16 mouse cellular contexts compared by ENCODE assay signal in the genomic region with DNA sequence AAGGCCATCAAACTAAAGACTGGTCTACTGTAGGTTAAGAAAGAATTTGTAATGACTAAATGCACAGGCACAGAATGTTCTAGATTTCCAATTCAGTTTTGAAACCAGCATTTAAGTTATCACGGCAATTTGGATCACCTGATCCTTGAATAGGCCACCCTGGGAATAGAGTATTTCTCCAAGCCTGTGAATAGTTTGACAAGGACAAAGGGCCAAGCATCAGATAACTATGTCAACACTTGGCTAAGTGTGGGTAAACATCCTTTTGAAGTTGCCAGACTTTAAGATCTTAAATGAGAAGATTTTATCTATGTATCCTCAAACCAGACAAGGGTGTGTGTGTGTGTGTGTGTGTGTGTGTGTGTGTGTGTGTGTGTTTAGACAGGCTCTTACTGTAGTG.
"Had no signal": no experiment of that assay in that cellular context is flagged by ENCODE, and none has a peak within 500 bp of the region (broad histone marks: within the 10 kb centered on the region; RNA-seq: fewer than 3 reads in every experiment).

No protein-coding gene starts in this region.

- H3K9ac ChIP-seq: liver, embryonic 12.5 days; liver, embryonic 15.5 days; midbrain, embryonic 13.5 days; neural tube, embryonic 13.5 days had no signal

- H3K4me3 ChIP-seq: layer of hippocampus, adult 2 months; liver, embryonic 12.5 days; liver, embryonic 15.5 days; megakaryocyte, embryonic 14.5 days; midbrain, embryonic 10.5 days; midbrain, embryonic 13.5 days; myocyte; neural tube, embryonic 13.5 days had no signal

- H3K4me2 ChIP-seq: liver, embryonic 12.5 days; liver, embryonic 15.5 days; midbrain, embryonic 13.5 days; neural tube, embryonic 13.5 days had no signal

- ATAC-seq: intestine, postnatal 0 days; liver, embryonic 12.5 days; midbrain, embryonic 13.5 days; midbrain, embryonic 16.5 days had no signal

- H3K27ac ChIP-seq: kidney, postnatal 0 days; layer of hippocampus, adult 2 months; liver, embryonic 12.5 days; liver, embryonic 15.5 days; midbrain, embryonic 10.5 days; midbrain, embryonic 13.5 days; neural tube, embryonic 13.5 days had no signal

- DNase-seq: kidney, adult 2 months; kidney, postnatal 25 days; layer of hippocampus, adult 9-11 months; thymus, adult 18-20 months; thymus, postnatal 36 days had no signal

- H3K4me1 ChIP-seq: liver, embryonic 15.5 days; midbrain, embryonic 10.5 days; midbrain, embryonic 13.5 days; neural tube, embryonic 13.5 days had no signal

- H3K9me3 ChIP-seq: liver, embryonic 12.5 days; liver, embryonic 15.5 days; megakaryocyte, embryonic 14.5 days; midbrain, embryonic 13.5 days had no signal

- H3K27me3 ChIP-seq: liver, embryonic 12.5 days; liver, embryonic 15.5 days; midbrain, embryonic 13.5 days; neural tube, embryonic 13.5 days had no signal

- H3K36me3 ChIP-seq: liver, embryonic 12.5 days; liver, embryonic 15.5 days; midbrain, embryonic 10.5 days; midbrain, embryonic 13.5 days; neural tube, embryonic 13.5 days had no signal
